Mouse (Mus musculus) adrenal gland, adult 8-10 months (tissue): ENCODE results near the gene Caln1. TPM values are rescaled to one million over a fixed set of nuclear protein-coding genes. Genes with fewer than 3 reads are reported as not detected.

Source experiments
- DNase-seq: peaks from one replicate; pipeline ENCODE4 v3.0.0; 2022
- total RNA-seq, 4 experiments: library from RNA; stranded (reverse); gene quantifications; 2 replicates each; pipeline ENCODE4 v1.2.4; 2022

Gene Caln1
- total RNA-seq, 4 experiments from 2014 or later: 48.9 to 84.6 (median 58.6) TPM

DNA sequence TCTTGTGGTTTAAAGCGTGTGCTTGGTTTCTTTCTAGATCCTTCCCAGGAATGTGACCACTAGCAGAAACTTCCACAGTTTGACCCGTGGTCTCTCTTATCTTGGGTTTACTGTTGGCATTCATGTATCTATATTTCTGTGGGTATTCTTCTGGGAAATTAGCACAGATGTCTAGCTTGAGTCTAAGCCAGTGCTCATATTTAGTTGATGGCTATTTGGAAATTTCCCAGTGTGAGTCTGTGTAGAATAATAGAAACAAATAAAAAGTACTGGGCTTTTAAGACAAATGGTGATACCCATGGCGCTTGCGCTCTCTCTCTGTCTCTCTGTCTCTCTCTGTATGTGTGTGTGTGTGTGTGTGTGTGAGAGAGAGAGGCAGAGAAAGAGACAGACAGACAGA lies 330.2 kb downstream of the Caln1 start:
- DNase-seq: no peak

DNA sequence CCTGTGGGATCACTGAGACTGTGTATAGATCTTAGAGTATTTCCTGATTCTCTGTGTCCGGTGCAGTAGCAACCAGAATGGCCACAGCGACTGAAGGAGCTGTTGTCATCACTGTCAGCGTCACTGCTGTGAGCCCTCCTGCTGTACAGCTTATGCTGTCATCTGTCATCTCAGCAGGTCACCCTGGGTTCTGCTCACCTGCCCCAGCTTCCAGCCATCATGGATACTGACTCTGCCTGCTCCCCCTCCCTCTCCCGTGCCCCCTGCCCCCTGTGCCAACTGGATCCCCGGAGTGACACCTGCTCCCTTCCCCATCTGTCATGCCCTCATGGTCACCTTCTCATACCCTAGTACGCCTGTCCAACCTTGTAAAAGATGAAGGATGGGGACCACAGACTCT lies 332.5 kb downstream of the Caln1 start:
- no peak for DNase-seq

DNA sequence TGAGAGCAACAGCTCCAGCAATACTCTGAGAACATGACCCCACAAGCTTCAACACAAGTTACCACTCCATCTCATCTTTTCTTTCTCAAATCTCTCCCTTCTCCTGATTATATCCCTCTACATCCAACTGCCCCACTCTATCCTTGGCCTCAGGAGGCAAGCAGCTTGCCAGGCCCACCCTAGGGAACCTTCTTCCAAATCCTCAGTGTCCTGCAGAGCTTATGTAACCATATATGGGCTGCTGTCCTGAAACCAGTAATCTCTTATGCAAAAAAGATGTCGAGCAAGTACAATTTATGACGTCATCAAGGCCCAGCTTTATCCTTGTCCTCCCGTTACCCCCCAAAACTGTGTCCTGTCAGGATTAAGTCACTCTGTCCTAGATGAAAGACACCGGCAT lies 333.1 kb downstream of the Caln1 start:
- DNase-seq: no peak

DNA sequence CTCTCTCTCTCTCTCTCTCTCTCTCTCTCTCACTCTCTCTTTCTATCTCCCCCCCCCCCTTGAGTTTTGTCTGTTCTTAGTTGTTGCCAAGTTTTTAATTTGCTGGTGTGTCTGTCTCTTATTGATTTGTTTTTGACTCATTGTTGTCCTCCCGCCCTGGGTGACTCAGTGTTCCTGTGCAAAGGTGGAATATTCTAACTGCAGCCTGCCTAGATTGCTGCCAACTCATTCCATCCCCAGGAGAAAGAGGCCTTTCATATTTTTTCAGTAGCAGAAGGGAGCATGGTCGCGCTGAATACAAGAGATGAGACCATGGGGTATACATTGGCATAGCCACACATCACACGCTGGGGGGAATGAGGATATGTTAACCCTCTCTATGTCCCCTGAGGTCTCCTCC lies 335.6 kb downstream of the Caln1 start:
- DNase-seq: no peak

DNA sequence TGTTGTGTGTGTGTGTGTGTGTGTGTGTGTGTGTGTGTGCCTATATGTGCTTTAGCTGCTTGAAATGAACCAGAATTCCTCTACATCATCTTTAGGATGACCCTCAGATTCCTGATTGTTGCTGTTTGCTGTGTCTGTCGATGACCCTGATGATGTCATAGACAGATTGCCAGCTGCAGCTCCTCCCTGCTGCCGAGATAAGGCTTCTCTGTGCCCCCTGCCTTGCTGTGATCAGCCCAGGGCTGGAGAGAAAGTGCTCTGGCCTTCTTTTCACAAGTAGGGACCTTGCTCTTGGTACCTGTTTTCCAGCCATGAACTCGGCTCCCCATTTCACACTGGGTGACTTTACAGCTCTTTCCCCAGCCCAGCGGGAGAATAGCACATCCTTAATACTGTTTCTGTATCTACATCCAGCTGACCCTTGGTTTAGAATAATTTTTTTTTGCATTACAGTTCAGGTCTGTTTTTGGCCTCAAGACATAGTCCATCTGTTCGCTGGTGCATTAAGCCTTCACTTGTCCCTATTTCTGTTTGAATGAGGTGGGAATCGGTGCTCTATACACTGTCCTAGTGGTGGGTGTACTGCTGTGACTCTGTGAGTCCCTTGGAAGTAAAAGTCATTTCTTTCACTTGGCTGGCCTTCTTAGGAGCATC lies 337.1 kb downstream of the Caln1 start:
- DNase-seq: no peak

DNA sequence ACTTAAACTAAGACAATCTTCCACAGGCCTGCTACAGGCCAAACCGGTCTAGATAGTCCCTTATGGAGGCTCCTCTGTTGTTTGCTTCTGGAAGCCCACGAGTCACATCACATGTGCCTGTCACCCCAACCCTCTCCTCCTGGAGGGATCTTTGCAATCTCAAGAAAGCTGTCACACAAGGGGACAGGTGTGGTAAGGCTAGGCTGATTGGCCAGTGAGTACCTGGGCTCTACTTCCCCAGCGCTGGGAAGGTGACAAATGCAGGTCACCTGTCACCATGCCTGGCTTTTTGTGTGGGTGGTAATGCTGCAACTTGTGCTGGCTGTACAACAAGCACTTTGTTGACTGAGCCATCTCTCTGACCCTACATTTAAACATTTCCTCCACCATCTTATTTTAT lies 338.5 kb downstream of the Caln1 start:
- no peak for DNase-seq

DNA sequence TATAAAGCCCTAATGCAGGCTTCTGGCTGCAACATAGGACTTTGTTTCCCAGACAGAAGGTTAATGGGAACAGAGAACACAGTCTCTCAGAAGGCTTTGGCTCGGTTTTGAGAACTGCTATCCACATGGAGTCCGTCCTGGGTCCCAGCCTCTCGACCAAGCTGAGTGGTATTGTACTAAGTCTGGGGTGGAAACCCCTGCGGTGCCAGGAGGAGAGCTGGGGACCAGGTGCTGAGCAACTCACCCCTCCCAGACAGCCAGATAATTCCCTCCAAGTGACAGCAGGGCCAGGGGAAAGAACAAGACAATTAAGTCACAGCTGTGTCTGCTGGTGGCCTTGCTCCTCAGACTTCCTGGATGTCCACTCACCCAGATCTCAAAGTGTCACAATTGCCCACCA lies 339.4 kb downstream of the Caln1 start:
- DNase-seq: no peak

DNA sequence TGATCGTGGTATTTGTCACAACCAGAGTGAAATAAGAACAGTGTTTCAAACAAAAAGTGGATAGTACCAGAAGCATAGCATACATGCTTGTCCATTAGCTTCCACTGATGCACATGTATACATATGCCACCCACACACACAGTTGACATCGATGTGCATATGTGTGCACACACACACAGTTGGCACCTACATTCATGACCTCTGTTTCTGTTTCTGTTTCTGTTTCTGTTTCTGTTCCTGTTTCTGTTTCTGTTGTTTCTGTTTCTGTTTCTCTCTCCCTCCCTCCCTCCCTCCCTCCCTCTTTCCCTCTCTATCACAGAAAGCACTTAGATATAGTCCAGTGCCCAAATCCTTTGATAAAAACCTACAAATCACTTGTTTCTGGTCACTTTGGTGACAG lies 342.4 kb downstream of the Caln1 start:
- no peak for DNase-seq

DNA sequence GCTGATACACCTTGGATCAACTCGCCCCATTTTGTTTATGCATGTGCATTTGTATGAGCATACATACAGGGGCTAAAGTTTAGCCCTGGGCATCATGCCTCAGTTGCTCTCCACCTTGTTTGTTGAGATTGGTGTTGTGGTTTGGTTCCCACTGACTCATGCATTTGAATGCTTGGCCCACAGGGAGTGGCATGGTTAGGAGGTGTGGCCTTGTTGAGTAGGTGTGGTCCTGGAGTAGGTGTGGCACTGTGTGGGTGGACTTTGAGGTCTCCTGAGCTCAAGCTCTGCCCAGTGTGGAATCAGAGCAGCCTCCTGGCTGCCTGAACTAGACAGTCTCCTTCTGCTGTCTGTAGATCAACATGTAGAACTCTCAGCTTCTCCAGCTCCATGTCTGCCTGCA lies 343.0 kb downstream of the Caln1 start:
- DNase-seq: no peak

DNA sequence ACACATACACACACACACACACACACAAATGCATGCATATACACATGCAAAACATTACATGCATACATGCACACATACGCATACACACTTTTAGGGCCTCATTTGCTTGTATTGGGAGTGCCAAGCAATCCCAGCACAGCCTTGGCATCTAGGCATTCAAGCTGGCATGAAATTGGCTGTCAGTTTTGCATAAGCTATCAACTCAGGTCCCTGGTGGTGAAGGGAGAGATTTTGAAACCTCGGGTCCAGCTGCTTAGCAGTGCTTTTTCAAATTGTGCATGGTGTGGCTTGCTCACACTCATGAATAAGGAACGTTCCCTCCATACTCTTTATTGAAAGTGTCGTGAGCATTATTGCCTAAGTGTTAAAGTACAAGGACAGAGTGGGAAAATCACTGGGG lies 345.9 kb downstream of the Caln1 start:
- no peak for DNase-seq

DNA sequence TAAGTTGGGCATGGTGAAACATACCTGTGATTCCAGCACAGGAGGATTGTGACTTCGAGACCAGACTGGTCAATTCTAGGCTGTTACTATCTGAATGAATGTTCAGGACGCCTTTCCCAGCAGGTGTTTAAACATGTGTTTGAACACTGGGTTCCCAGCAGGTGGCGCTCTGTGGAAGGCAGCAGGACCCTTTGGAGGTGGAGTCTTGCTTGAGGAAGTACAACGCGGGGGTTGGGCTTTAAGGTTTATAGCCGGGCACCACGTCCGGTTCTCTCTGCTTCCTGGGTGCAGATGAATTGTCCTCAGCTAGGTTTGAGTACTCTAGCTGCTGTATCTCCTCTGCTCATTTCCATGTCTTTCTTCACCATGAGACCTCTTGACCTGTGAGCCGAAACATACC lies 349.1 kb downstream of the Caln1 start:
- DNase-seq: no peak

DNA sequence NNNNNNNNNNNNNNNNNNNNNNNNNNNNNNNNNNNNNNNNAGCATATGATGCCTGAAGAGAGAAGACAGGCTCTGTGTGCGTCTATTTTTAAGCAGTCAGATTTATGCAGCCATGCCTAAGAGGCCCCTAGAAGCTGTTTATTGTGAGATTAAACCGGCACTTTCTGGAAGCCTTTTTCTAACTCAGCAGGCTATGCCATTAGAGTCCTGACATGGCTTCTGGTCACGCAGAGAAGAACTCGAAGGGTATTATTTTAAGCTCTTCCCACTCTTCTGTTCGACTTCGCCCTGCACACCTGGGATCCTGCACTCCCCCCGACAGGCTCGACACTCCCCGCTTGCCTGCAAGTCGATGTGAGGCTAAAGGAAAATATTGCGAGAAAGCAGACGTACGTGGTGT lies 372.9 kb downstream of the Caln1 start:
- DNase-seq: no peak

DNA sequence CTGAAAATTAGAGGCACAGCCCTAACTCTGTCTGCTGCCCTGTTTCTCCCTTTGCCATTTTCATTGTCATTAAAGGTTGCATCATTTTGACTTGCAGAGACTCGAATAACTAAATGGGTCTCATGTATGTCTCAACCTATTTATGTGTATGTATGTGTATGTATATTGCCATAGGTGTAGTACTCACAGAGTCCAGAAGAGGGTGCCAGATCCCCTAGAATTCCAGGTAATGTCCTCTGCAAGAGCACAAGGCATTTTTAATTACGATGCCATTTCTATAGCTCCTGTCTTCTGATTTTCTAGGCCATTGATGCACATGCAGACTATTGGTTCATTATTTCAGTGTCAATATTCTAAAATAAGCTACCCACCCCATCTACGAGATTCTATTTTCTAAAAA lies 388.3 kb downstream of the Caln1 start:
- DNase-seq: no peak

DNA sequence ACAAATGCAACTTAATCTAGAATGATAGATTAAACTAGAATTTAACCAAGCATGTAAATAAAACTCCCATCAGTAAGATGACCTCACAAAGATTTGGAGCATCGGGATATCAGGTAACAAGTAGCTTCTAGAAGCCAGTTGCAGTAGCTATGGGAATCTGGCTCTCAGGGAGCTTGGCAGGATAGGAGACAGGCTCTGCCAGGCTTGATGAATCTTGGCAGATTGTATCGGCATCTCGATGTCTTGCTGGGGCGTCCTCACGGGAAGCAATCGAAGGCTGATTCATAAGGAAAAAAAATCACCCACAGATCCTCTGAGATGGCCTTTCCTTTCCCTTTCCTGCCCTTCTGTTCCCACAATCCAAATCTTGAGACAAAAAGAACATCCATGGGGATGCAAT lies 396.5 kb downstream of the Caln1 start:
- DNase-seq: no peak

DNA sequence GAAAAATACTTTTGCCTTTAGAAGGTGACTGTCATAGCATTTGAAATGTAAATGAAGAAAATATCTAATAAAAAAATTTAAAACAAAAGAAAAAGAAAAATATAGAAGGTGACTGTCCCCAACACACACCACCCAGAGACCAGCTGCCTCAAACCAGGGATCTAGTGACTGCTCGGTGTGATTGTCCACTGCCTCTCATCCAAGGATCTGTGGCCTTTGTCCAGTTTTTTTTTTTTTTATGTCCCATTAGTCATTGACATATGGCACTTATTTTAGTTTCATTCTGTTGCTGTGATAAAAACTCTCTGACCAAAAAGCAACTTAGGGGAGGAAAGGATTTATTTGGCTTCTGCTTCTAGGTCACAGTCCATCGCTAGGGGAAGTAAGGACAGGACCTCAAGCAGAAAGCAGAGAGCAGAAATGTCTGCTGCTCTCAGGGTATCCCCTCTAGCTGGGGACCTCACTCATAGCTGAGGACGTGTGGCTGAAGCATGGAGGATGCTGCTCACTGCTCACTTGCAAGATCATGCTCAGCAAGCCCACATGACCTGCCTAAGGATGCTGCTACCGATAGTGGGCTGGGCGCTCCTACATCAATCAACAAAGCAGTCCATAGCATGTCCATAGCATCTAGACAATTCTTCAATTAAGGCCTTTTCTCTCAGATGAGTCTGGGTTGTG lies 401.9 kb downstream of the Caln1 start:
- no peak for DNase-seq

DNA sequence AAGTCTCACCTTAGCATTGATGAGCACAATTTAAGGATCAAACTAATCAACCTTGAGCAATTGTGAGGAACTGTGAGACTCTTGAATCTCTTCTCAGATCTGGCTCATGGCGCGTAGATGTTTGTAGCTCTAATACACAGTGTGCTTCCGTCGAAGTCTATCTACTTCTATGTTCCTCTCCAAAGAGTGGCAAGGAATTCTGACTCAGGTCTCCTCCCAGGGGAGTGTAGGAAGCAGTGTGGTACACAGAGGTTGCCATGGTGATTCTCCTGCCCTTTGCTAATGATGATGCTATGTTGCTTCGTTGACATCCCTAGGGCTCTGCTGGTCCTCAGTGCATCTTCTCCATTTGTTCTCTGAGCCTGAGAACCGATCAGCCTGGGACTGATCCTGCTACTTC lies 403.2 kb downstream of the Caln1 start:
- DNase-seq: no peak

DNA sequence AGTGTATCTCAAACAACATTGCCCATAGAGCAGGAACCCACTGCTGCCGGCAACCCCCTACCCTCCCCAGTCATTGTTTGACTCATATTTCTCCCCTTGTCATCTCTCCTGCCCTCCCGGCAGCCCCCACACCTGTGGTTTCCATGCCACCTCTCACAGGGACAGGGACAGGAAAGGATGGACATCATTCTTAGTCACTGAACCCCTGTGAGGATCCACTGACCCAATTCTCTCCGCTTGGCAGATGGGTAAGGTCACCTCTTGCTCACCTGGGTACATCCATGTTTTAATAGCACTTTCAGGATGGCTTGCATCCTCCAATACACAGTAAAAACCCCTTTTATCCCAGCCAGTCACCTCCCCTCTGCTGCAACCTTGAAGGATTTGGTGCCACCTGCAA lies 405.7 kb downstream of the Caln1 start:
- DNase-seq: no peak

DNA sequence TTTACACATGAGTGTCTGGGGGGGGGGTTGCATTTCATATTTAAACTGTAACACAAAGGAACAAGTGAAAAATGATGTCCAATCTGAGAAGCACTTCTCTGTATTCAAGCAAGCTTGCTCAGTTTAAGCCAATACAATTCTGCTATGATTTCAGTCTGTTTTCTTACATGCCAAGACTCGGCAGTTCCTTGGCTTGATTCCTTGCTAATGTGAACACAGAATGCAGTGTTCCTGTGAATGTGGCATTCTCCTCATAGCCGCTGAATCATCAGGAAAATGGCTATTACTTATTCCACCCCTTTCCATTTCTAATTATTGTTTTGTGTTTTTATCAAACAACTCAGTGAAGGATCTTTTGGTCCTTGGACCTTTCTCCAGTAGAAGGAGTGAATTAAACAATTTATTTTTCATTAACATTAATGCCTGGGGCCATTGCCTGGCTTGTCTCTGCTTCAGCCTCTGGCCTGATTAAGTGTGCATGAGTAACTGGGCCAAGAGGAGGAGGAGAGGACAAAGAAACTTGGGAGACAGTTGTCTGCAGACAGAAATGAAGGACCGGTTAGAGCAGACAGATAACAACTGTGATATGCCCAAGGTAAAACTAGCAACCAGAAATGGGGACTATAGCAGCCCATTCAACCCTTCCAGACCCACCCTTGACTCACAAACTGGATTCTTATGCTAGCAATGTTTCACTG lies 423.6 kb downstream of the Caln1 start:
- DNase-seq: no peak

DNA sequence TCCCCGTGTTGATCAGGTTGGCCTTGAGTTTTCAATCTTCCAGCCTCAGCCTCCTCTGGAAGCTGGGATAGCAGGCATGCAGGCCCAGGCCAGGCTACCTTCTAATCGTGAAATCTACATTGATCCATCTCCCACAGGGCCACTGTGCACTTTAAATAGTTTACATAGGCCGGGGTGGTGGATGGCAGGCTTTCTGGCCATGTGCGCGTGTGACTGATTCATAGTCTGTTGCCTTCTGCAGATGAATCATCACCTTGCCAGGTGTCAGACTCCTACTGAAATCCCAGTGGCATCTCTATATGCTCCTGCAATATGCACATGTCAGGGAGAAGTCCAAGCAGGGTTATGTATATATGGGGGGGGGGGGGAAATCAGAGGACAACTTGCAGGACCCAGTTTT lies 428.5 kb downstream of the Caln1 start:
- no peak for DNase-seq

DNA sequence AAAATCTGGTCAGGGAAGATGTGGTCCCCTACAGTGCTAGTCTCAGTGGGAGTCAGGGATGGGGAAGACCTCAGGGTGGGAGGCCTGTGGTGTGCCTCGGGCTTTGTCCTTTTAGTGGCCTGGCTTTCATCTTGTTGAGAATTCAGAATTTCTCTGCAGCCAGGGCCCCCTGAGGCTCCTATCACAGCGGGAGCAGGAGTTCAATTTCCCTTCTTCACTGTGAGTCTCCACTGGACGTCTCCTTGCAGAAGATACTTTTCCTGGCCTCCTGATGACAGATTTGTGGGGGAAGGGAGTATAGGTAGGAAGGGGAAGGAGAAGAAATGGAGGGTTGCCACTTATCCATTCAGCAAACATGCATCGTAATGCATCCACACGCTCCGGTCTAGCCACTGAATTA lies 441.1 kb downstream of the Caln1 start:
- no peak for DNase-seq

DNA sequence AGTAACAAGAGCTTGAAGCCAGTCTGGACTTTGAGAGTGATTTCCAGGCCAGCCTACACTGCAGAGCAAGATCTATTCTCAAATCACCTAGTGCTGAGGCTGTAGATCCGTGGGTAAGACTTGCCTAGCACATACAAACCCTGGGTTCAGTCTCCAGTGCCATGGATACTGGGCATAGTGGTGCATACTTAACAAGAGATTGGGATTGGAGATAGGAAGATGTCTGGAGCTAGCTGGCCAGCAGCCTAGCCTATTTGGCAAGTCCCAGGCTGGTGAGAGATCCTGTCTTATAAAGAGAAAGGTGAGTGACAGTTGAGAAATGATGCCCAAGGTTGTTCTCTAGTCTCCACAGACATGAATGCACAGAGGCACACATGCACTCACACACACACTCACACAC lies 441.6 kb downstream of the Caln1 start:
- no peak for DNase-seq

DNA sequence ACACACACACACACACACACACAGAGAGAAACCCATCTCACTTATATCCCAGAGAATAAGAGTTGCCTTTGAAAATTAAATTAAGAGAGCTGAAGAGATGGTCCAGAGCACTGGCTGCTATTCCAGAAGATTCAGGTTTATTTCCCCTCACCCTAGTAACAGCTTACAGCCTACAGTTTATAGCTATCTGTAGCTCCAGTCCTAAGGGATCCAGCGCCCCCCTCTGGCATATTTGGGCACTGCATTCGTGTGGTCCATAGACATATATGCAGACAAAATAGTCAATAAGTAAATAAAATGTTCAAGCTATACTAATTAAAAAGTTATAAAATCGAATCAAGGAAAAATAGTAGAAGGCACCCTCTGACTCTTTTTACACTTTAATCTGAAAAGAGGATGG lies 442.0 kb downstream of the Caln1 start:
- DNase-seq: no peak

DNA sequence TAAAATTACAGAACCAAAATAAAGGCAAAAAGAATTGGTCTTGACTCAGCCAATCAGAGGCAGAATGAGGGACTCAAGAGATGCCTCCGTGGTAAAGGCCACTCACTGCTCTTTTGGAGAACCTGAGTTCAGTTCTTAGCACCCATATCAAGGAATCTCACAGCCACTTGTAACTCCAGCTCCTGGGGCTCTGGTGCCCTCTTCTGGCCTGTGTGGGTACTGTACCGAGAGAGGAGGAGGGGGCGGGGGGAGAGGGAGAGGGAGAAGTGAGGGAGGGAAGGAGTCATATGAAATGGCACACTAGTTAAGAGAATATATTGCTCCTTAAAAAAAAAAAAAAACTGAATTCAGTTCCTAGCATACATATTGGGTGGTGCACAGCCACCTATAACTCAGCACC lies 442.7 kb downstream of the Caln1 start:
- no peak for DNase-seq

DNA sequence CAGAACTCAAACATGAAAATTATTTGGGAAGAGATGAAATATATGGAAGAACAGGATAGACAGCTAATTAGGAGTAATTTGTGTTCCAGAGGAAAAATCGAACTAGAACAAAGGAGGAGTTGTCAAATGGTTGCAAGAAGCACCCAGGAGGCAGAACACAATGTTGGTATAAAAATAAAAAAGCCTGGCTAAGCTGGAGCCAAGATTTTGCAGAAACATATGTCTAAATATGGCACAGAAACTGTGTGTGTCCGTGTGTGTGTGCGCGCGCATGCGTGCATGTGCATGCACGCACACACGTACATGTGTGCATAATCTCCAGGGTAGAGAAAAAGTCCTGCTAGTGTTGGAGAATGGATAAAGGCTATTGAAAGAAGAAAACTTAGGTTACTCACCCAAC lies 443.3 kb downstream of the Caln1 start:
- DNase-seq: no peak
